Mouse (Mus musculus): ENCODE measurements around the gene Rhof.

The Rhof gene

DNA sequence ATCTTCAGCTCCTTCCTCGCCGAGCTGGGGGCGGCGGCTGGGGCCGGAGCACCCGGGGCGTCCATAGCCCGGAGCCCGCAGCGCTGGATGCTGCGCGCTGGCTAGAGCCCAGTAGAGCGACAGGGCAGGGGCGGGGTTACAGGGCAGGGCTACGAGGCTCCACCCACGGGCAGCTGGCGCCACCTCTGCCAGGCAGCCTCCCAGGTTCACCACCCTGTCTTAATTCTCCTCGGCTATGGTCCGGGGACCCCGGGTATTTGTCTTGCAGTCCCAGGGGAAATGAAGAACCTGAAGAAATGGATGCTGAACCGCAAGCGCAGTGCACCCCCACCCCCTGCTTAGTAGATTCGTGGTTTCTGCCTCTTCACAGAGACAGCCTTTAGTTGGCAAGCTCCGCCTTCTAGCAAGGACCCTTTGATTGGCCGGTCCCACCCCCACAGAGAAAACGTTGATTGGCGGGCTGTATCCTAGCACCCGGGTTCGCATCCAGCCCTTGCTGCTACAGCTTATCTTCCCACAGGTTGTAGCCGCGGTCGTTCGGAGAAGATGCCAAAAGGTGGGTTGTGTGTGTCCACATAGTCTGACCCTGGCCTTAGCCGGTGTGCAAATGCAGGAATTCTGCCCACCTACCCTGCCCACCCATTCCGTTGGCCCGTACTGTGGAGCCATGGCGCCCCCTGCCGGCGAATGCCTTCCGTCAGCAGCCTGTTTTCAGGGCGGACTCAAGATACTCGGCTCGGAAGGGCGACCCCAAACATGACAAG, at the start of gene Rhof:
Gene Rhof (minus strand): TSS at position 385 of the 764 bp plus-strand sequence.
- DNase-seq (ENCODE audit: low spot score in 2 of 2), result peak; percentile 85 to 87

DNA sequence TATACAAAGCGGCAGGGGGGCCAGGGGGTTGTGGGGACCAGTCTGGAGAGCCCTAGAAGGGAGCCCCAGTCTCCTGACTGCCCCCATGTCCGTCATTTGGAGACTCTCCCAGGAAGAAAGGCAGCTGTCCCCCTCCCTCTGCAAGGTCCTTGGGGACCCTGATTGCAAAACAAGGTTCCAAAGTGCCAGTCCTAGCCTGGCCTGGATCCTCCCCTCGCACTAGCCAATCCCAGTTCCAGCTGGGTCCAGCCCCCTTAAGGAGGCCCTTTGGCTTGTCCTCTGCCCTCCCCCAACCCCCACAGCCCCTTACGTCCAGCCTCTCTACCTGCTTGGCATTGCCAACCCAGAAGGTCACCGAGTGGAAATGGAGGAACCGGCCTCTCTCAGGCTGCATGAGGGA, 49.0 kb upstream of the Rhof start:
- no peak for DNase-seq (ENCODE audit: low spot score in 2 of 2)

DNA sequence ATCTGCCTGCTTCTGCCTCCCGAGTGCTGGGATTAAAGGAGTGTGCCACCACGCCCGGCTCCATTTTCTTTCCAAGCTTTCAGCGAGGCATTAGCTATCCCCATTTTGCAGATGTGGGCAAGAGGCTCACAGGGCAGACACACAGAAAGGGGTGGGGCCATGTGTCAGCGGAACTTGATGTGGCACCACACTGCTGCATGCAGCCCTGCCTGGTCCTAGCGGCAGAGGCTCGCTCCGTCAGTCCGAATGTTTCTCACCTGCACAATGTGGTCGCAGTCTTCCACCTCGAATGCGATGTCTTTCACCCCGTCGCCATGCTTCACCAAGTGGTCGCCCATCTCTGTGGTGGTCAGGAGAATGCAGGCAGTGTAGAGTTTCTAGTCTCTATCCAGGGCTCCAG, 47.9 kb upstream of the Rhof start:
- DNase-seq (ENCODE audit: low spot score in 2 of 2), result no peak

DNA sequence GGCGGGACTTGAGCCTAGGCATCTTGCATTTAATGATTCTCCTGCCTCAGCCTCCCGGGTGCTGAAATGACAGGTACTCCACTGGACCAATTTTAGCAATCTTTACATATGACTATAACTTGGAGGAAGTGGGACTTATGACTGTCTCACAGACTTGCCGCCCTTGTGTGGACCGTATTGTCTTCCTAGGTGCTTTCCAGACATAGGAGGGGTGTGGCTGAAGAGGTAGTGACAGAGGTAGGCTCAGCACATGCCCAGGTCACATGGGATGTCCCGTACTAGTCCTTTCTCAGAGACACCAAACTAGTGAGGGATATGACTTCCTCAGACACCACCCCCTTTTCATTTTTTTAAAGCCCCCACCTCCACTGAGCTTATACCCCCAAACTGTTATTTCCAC, 46.3 kb upstream of the Rhof start:
- no peak for DNase-seq (ENCODE audit: low spot score in 2 of 2)

DNA sequence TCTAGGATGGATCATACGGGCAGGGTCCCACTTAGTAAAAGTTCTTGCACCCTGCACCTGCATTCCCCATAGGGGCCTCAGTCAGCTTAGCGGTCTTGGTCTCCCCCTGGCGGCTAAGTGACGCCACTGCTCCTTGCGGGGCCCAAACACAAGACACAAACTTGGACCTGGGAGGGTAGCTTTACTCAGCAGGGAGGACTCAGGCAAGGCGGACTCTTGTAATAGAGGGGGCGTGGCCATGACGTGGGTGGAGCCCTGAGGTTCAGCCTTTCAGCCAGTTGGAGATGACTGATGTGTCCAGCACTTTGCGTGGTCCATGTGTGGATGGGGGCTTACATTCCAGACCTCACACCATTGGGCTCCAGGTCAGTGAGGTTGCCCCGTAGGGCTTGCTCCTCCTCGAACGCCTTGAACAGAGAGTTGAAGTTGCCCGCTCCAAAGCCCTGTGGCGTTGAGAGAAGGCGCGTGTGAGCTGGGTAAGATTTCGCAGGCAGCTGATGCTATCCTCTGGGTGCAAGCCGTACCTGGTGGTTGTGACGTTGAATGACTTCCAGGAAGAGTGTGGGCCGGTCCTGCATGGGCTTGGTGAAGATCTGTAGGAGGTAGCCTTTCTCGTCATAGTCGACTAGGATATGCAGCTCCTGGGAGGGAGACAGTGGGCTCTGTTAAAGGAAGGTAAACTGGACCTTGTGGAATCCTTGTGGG, 39.3 kb upstream of the Rhof start:
- peak; percentile 81 to 89 for DNase-seq (ENCODE audit: low spot score in 2 of 2)

DNA sequence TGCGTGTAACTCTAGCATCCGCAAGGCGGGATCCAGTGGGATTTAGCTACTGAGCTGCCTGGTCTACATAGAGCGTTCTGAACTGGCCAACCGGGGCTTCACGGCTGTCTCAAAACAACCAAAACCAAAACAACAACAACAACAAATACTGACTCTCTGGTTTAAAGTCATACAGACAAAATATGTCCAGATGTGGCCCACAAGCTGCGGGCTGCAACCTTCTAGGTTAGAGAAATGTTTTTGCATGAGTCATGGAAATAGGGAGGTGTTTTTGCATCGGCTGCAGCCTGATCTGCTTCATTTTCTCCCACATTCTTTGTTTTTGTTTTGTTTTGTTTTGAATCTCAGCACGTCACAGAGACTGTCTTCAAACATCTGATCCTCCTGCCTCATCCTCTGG, 37.9 kb upstream of the Rhof start:
- DNase-seq (ENCODE audit: low spot score in 2 of 2), result no peak

DNA sequence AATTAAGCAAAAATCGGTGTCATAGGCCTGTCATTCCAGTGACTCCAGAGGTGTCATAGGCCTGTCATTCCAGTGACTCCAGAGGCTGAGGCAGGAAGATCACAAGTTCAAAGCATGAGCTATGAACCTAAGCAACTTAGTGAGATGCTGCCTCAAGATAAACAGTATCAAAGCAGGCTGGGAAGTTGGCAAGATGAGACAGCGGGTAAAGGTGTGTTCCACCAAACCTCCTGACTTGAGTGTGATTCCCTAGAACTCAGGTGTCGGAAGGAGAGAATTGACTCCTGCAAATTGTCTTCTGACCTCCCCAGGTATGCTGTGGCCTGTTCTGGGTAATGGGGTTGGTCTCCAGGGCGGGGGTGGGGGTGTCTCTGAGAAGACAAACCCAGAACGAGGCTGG, 36.8 kb upstream of the Rhof start, which contains the start of gene Psmd9:
Gene Psmd9 (plus strand): TSS at position 130 of the 400 bp plus-strand sequence.
- DNase-seq (ENCODE audit: low spot score in 2 of 2), result no peak

DNA sequence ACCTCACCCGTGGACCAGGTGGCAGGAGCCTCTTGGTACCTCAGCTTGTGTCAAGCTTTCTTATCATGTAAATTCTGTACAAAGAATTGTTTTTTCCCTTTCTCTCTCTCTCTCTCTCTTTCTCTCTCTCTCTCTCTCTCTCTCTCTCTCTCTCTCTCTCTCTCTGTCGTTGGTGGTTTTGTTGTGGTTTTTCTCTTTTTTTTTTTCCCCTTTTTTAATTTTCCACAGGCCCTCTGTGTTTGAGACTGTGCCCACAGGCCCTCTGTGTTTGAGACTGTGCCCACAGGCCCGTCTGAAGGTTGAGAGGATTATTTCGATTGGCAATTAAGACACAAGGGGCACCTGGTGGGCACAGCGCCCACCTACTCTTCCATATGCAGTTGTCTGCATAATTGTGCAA, 35.1 kb upstream of the Rhof start:
- no peak for DNase-seq (ENCODE audit: low spot score in 2 of 2)

DNA sequence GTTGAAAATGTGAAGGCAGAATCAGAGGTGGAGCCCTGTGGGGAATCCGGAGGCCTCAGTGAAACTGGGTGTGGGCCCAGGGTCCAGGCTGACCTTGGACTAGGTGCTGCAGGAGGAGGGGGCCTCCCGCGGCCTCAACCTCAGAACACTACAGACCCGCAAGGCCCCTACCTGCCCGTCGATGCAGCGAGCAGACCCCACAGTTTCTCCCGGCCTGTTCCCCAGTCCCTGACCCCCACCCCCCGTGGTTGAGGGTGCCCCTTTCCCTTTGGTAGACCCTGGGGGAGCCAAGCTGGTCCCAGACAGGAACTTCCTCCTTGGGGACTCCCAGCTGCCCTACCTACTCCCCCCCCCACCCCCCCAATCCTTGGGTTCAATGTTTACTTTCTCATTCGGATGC, 33.9 kb upstream of the Rhof start:
- DNase-seq (ENCODE audit: low spot score in 2 of 2), result no peak

DNA sequence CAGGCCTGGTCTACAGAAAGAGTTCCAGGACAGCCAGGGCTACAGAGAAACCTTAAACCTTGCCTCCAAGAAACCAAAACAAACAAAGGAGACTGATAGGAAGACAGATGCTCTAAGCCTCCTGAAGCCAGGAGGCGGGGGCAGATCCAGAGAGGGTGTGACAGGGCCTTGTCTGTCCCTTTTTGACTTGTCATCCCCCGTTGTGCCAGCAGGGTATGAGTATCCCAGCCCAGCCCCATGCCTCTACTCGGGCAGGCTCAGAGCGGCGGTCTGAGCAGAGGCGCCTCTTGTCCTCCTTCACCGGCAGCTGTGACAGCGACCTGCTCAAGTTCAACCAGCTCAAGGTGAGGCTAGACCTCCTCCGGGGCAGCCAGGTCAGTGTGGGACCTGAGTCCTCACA, 30.4 kb upstream of the Rhof start:
- DNase-seq (ENCODE audit: low spot score in 2 of 2), result no peak

DNA sequence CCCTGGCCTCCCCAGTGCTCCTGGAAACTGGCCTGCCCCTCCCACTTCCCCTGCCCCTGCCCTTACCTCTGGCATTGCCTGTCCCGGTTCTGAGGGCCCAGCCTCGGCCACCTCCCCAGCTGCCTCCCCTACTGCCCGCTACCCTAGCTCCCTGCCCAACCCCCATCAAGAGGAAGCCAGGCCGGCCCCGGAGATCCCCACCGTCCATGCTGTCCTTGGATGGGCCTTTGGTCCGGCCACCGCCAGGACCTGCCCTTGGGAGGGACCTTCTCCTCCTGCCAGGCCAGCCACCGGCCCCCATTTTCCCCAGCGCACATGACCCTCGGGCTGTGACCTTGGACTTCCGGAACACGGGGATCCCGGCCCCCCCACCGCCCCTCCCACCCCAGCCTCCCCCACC, 27.8 kb upstream of the Rhof start:
- no peak for DNase-seq (ENCODE audit: low spot score in 2 of 2)

DNA sequence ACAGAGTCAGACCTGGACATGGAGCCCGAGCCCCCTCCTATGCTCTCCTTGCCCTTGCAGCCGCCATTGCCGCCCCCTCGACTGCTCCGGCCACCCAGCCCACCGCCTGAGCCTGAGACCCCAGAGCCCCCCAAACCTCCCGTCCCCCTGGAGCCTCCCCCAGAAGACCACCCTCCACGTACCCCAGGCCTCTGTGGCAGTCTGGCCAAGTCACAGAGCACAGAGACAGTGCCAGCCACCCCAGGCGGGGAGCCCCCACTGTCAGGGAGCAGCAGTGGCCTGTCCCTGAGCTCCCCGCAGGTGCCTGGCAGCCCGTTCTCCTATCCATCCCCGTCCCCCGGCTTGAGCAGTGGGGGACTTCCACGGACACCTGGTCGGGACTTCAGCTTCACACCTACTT, 27.4 kb upstream of the Rhof start:
- no peak for DNase-seq (ENCODE audit: low spot score in 2 of 2)

DNA sequence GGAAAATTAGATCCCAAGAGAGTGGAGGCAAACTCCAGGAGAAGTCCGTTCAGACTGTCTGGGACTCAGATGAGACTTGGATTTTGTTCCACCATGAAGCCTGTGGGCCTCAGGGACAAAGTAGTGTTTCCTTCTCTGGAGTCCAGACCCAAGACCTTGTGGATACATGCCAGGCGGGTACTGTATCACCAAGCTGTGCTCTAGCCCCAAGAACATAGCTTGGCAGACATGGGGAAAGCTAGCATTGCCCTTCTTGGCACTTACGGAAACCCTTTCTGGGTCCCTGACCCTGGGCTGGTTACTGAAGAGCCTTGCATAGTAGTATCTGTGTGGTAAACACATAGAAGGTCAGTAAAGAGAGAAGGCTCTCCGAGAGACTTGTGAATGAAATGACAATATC, 27.0 kb upstream of the Rhof start:
- no peak for DNase-seq (ENCODE audit: low spot score in 2 of 2)

DNA sequence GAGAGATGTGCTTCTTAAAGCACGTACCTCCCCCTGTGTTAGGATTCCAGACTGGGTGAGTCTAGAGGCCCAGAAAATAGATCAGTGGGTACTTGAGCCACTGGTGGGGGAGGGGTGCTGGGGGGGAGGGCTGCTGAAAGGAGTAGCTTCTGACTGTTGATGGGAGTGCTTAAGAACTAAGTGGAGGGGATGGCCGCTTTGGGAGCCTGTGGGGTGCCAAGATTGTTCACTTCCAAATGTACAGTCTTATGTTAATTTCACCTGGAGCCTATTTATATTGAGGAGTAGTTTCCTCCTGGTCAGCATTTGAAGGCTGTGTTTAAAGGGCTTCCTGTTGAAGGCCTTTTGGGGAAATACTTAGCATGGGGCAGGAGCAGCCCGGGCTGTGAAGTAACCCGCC, 25.5 kb upstream of the Rhof start:
- no peak for DNase-seq (ENCODE audit: low spot score in 2 of 2)

DNA sequence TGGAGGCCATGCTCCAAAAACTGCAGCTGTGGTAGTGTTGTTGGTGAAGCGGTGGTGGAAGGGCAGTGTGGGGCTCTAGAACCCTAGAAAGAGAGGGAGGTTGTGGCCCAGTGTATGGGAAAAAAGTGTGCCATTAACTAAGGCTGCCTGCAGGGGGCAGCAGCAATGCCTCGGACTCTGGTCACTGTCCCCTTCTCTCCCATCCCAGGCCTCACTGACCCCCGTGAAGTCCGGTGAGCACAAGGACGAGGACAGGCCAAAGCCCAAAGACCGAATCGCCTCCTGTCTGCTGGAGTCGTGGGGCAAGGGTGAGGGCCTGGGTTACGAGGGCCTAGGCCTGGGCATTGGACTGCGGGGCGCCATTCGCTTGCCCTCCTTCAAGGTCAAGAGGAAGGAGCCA, 24.3 kb upstream of the Rhof start:
- no peak for DNase-seq (ENCODE audit: low spot score in 2 of 2)

DNA sequence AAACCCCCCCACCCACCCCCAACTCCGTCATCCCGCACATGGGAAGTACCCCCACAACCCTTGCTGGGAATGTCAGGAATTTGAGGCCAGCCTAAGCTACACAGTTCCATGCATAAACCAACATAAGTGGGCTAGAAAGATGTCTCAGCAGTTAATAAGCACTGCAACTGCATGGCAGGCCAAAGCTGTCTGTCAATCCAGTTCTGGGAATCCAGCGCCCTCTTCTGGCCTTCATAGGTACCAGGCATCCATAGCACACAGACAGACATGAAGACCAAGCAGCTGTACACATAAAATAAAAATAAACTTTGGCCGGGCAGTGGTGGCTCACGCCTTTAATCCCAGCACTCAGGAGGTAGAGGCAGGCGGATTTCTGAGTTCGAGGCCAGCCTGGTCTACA, 22.9 kb upstream of the Rhof start:
- peak; percentile 54 to 75 for DNase-seq (ENCODE audit: low spot score in 2 of 2)

DNA sequence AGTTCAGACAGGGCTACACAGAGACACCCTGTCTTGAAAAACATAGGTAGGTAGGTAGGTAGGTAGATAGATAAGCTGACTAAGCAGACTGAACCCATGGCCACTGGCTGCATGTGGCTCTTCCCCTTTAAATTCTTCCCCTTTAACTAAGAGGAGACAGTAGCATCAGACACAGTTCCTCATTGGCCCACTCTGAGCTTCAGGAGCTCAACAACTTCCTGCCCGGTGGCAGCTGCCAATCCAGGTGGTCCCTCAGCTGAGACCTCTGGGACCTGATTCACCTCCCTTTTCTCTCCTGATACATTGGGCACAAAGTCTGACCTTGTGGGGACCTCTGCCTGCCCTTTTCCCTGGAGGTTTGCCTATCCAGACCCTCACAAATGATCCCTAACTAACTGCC, 20.4 kb upstream of the Rhof start:
- DNase-seq (ENCODE audit: low spot score in 2 of 2), result no peak

DNA sequence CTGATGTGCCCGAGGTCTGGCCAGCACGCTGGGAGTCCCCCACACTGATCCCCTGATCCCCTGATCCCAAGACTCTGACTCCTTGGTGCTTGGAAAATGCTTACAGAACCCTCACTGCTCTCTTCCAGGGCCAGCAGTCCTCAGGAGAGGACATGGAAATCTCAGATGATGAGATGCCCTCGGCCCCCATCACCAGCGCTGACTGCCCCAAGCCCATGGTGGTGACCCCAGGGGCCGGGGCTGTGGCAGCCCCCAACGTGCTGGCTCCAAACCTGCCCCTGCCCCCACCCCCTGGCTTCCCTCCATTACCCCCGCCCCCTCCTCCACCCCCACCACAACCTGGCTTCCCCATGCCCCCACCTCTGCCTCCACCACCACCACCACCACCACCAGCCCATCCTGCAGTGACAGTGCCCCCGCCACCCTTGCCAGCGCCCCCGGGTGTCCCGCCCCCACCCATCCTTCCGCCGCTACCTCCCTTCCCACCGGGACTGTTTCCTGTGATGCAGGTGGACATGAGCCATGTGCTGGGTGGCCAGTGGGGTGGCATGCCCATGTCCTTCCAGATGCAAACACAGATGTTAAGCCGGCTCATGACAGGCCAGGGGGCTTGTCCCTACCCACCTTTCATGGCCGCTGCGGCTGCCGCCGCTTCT, 19.3 kb upstream of the Rhof start:
- no peak for DNase-seq (ENCODE audit: low spot score in 2 of 2)

DNA sequence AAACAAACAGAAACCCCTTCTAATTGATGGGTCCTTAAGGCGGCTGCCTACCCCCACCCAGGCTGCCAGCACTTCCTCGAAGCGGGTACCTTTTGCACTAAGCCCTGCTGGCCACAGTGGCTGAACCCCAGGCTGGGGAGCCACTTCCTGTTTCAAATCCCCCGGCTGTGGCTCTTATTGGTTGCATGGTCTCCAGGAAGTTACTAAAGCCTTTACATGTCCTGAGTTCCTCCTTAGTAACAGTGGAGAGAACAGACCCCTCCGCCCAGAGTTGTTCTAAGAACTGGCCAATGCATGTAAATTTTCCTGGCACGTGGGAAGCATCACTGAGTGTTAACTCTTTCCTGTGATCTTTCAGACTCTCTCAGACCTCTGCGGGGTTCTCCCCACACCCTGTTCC, 18.6 kb upstream of the Rhof start:
- peak; percentile 55 to 64 for DNase-seq (ENCODE audit: low spot score in 2 of 2)

DNA sequence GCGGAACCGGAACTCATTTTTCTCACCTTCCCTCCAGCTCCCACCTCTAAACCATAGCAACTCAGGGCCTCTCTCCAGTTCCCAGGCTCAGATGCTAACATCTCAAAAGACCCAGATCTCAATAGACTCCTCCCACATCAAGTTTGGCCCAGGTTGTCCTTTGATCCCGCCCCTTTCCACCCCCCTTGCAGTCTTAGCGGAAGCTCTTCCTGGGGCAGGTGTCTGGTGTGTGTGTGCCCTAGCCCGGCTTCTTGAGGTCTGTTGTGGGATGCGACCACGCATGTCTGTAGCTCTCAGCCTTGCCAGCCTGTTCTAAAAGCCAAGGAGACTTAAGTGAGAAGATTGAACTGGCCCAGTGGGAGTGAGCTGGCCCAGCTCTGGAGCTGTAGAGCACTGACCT, 18.1 kb upstream of the Rhof start:
- peak in 1 of 2 experiments; percentile 45 for DNase-seq (ENCODE audit: low spot score in 2 of 2)

DNA sequence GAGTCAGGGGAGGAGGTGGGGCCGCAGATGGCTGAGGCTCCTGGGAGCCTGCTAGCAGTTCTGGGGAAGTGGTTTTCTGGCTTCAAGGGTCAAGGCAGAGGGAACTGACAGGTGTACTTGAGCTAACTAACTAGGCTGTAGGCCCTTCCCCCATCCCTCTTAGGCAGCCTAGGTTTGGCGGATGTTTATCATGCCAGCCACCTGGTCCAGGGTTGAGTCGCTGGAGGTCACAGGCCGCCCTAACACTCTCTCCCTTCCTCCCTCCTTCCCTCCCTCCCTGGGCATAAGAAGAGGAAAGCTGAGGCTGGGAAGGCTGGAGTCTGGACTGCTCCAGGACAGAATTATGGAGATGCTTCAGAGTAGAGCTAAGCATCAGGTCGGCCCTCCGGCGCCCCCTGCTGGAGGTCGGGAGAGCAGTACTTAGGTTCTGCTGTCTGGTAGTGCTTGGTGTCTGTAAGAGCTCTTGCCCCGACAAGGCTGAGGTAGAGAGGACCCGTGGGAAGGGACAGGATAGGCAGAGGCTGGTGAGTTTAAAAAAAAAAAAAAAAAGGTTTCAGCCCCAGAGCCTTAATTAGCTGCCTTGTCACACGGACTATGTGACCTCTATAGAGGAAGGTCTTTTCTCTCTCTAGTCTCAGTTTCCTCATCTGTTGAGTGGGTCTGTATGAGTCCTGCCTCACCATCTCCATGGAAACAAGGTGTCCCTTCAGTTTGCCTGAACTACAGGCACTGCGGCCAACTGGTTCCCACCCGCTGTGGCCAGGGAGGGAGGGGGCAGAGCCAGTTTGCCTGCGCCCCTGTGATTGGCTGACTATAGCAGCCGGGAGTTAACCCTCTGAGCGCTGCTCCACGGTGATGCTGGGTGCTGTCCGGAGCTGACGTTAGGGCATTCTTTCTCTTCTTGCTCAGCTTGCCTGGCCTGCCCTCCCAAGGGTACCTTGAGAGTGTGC, 17.2 kb upstream of the Rhof start:
- DNase-seq (ENCODE audit: low spot score in 2 of 2), result peak; percentile 82 to 88
